Mouse (Mus musculus) heart, embryonic 11.5 days (tissue): ENCODE measurements around the gene Casd1. TPM values are rescaled to one million over a fixed set of nuclear protein-coding genes. Genes with fewer than 3 reads are reported as not detected.
A peak's percentile ranks its signal among the peaks of the same experiment; 100 is the strongest.

Source experiments
- ATAC-seq: fragments of 200-750 bp; cut with Nextera tagmentation; replicated peaks from 2 replicates; pipeline ENCODE4 v1.8.0; 2017; ENCODE audit warnings: moderate library complexity; ENCODE audit not compliant: insufficient number of reproducible peaks, low FRiP score, low TSS enrichment
- H3K27ac ChIP-seq: fragments of 300-500 bp; sonication (generic); 2 replicates; pipeline ENCODE4 v1.5.1; 2014; ENCODE audit warnings: mild to moderate bottlenecking, low read depth, low read length
- H3K27me3 ChIP-seq: fragments of 300-500 bp; sonication (generic); 2 replicates; pipeline ENCODE4 v1.6.1; 2014; ENCODE audit warnings: mild to moderate bottlenecking, low read length, mixed read lengths; ENCODE audit not compliant: control insufficient read depth, insufficient read depth
- H3K36me3 ChIP-seq: fragments of 300-500 bp; sonication (generic); 2 replicates; pipeline ENCODE4 v1.6.1; 2014; ENCODE audit warnings: mild to moderate bottlenecking, low read length, moderate library complexity, mixed read lengths; ENCODE audit not compliant: control insufficient read depth, insufficient read depth
- H3K4me1 ChIP-seq: fragments of 300-500 bp; sonication (generic); 2 replicates; pipeline ENCODE4 v1.6.1; 2014; ENCODE audit warnings: low read length; ENCODE audit not compliant: control insufficient read depth, insufficient read depth
- H3K4me2 ChIP-seq: fragments of 300-500 bp; sonication (generic); 2 replicates; pipeline ENCODE4 v1.6.1; 2014; ENCODE audit warnings: mild to moderate bottlenecking, moderate library complexity
- H3K4me3 ChIP-seq: fragments of 300-500 bp; sonication (generic); 2 replicates; pipeline ENCODE4 v1.5.1; 2014; ENCODE audit warnings: low read depth, low read length
- H3K9ac ChIP-seq: fragments of 300-500 bp; sonication (generic); 2 replicates; pipeline ENCODE4 v1.6.1; 2014; ENCODE audit warnings: mild to moderate bottlenecking, low read depth, low read length, moderate library complexity
- H3K9me3 ChIP-seq: fragments of 300-500 bp; sonication (generic); replicated peaks from 2 replicates; pipeline ENCODE4 v1.6.1; 2016; ENCODE audit warnings: low read length; ENCODE audit not compliant: control insufficient read depth
- WGBS: fragments of 180-500 bp; shearing (Covaris S2); extraction: QIAGEN DNeasy Blood & Tissue Kit; methylation state at CpG from one replicate; pipeline ENCODE4 v1.1.7; 2014; ENCODE audit not compliant: insufficient replicate concordance; 5-methylcytosine and 5-hydroxymethylcytosine counted together
- polyA plus RNA-seq: library from polyadenylated mRNA; unstranded; fragments of >200 nt; fragmentation: Nextera tagmentation; extraction: Ambion mirVana; gene quantifications from 2 replicates; pipeline ENCODE4 v1.2.1, GENCODE M21; 2014

Gene Casd1
- polyA plus RNA-seq, 1 experiment from 2014 or later = 30.2 TPM

GRCm38 (mm10) chr6:4577756-4578155, 22.9 kb upstream of the Casd1 start:
- H3K27ac ChIP-seq = no peak overlapping the region
- no peak overlapping the region for H3K4me3 ChIP-seq
- ATAC-seq = no peak
- H3K4me1 ChIP-seq = no peaks in the 10 kb centered on the region
- no peak overlapping the region for H3K9ac ChIP-seq
- no peaks in the 10 kb centered on the region for H3K27me3 ChIP-seq
- 71% methylated on average over 5 of the region's 5 CpGs for WGBS
- H3K9me3 ChIP-seq = no peaks in the 10 kb centered on the region
- H3K36me3 ChIP-seq = no peaks in the 10 kb centered on the region
- no peak overlapping the region for H3K4me2 ChIP-seq

GRCm38 (mm10) chr6:4578343-4578742, 22.3 kb upstream of the Casd1 start:
- no peak for ATAC-seq
- H3K4me3 ChIP-seq = no peak overlapping the region
- WGBS = 77% methylated on average over 6 of the region's 6 CpGs
- H3K27me3 ChIP-seq = no peaks in the 10 kb centered on the region
- H3K9ac ChIP-seq = no peak overlapping the region
- no peaks in the 10 kb centered on the region for H3K4me1 ChIP-seq
- no peak overlapping the region for H3K27ac ChIP-seq
- H3K4me2 ChIP-seq = no peak overlapping the region
- no peaks in the 10 kb centered on the region for H3K36me3 ChIP-seq
- no peaks in the 10 kb centered on the region for H3K9me3 ChIP-seq

- Histone ChIP-seq H3K4me2 (no peak overlapping the region), H3K9me3 (no peaks in the 10 kb centered on the region), H3K36me3 (no peaks in the 10 kb centered on the region), H3K4me3 (no peak overlapping the region), H3K9ac (no peak overlapping the region), H3K27me3 (no peaks in the 10 kb centered on the region), H3K27ac (no peak overlapping the region), H3K4me1 (no peaks in the 10 kb centered on the region)
- 40% methylated on average over 5 of the region's 5 CpGs for WGBS
- no peak for ATAC-seq
Observed at GRCm38 (mm10) chr6:4579620-4580019, 21.0 kb upstream of the Casd1 start.

GRCm38 (mm10) chr6:4583485-4583884, 17.2 kb upstream of the Casd1 start:
- no peak overlapping the region for H3K9ac ChIP-seq
- no peaks in the 10 kb centered on the region for H3K27me3 ChIP-seq
- H3K4me2 ChIP-seq = no peak overlapping the region; the same call in 1 of the 2 replicates
- no peak for ATAC-seq
- H3K9me3 ChIP-seq = no peaks in the 10 kb centered on the region
- H3K4me3 ChIP-seq = no peak overlapping the region
- 48% methylated on average over 6 of the region's 6 CpGs for WGBS
- no peaks in the 10 kb centered on the region for H3K36me3 ChIP-seq
- H3K27ac ChIP-seq = no peak overlapping the region
- H3K4me1 ChIP-seq = no peaks in the 10 kb centered on the region

GRCm38 (mm10) chr6:4587946-4588345, 12.7 kb upstream of the Casd1 start:
- H3K9me3 ChIP-seq = no peaks in the 10 kb centered on the region

GRCm38 (mm10) chr6:4588722-4589121, 11.9 kb upstream of the Casd1 start:
- no peak for ATAC-seq

More at GRCm38 (mm10) chr6:4587946-4588345, 12.7 kb upstream of the Casd1 start:
- ATAC-seq = no peak
- no peak overlapping the region for H3K9ac ChIP-seq
- H3K36me3 ChIP-seq = no peaks in the 10 kb centered on the region
- H3K4me3 ChIP-seq = no peak overlapping the region
- no peaks in the 10 kb centered on the region for H3K27me3 ChIP-seq
- H3K27ac ChIP-seq = no peak overlapping the region
- no peaks in the 10 kb centered on the region for H3K4me1 ChIP-seq
- 77% methylated on average over 4 of the region's 4 CpGs for WGBS
- H3K4me2 ChIP-seq = no peak overlapping the region

GRCm38 (mm10) chr6:4590089-4590488, 10.6 kb upstream of the Casd1 start:
- Histone ChIP-seq H3K4me3 (no peak overlapping the region), H3K36me3 (no peaks in the 10 kb centered on the region), H3K27me3 (no peaks in the 10 kb centered on the region), H3K27ac (no peak overlapping the region), H3K9ac (no peak overlapping the region), H3K4me1 (no peaks in the 10 kb centered on the region), H3K4me2 (no peak overlapping the region), H3K9me3 (no peaks in the 10 kb centered on the region)
- 78% methylated on average over 8 of the region's 8 CpGs for WGBS
- ATAC-seq = no peak

More at GRCm38 (mm10) chr6:4588722-4589121, 11.9 kb upstream of the Casd1 start:
- Histone ChIP-seq H3K36me3 (no peaks in the 10 kb centered on the region), H3K4me1 (no peaks in the 10 kb centered on the region), H3K4me3 (no peak overlapping the region), H3K4me2 (no peak overlapping the region), H3K9ac (no peak overlapping the region), H3K27me3 (no peaks in the 10 kb centered on the region), H3K9me3 (no peaks in the 10 kb centered on the region), H3K27ac (no peak overlapping the region)
- 86% methylated on average over 3 of the region's 3 CpGs for WGBS

GRCm38 (mm10) chr6:4597711-4598110, 2.9 kb upstream of the Casd1 start:
- Histone ChIP-seq H3K4me1 (peaks cover 2% of the 10 kb centered on the region; the same call in 1 of the 2 replicates), H3K27me3 (no peaks in the 10 kb centered on the region), H3K36me3 (no peaks in the 10 kb centered on the region), H3K9ac (no peak overlapping the region), H3K4me2 (no peak overlapping the region), H3K4me3 (no peak overlapping the region), H3K9me3 (no peaks in the 10 kb centered on the region), H3K27ac (no peak overlapping the region)
- no peak for ATAC-seq
- 71% methylated on average over 4 of the region's 4 CpGs for WGBS

GRCm38 (mm10) chr6:4600085-4600657, 468 bp upstream of the Casd1 start:
- WGBS = 26% methylated on average over 7 of the region's 7 CpGs
- Histone ChIP-seq H3K27ac (peak overlapping the region; percentile 98), H3K4me1 (peaks cover 2% of the 10 kb centered on the region; the same call in 1 of the 2 replicates), H3K9me3 (no peaks in the 10 kb centered on the region), H3K27me3 (no peaks in the 10 kb centered on the region), H3K4me3 (peak overlapping the region; percentile 85), H3K4me2 (peak overlapping the region; percentile 82), H3K36me3 (no peaks in the 10 kb centered on the region), H3K9ac (peak overlapping the region; percentile 98)
- ATAC-seq = peak; percentile 22; the same call in 1 of the 2 replicates
